Mouse (Mus musculus) liver, embryonic 14.5 days (tissue): ENCODE results near the gene Bcl9.
A peak's percentile ranks its signal among the peaks of the same experiment; 100 is the strongest.

ENCODE experiments used
- CTCF ChIP-seq: IDR thresholded peaks from 2 replicates; pipeline ENCODE4 v1.5.1; 2016; ENCODE audit warnings: antibody characterized with exemption, low read depth, control low read depth
- EP300 ChIP-seq: IDR thresholded peaks from 2 replicates; pipeline ENCODE4 v1.6.1; 2016; ENCODE audit warnings: antibody characterized with exemption, low read depth

DNA sequence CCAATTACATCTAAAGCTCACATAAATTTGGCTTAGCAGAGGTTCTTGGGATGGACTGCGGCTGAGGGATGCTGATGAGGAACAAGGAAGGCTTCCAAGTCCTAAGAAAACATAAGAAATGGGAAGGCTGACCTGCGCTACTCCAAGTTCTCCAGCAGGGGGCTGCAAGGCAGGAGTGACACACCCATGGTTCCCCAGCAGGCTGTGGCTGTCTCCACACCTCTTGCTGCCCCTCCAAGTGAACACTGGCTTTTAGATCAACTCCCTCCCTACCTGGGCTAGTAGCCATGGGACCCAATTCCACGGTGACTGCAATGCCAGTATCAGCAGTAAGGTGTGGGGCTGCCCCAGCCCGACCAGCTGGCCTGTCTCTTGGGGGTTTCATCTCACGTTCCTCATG, 95.8 kb downstream of the Bcl9 start:
- TF ChIP-seq CTCF (peak; percentile 87), EP300 (no peak)
